Mouse (Mus musculus): Measurements from ENCODE around the gene Tmem30a. TPM values are rescaled to one million over a fixed set of nuclear protein-coding genes. Genes with fewer than 3 reads are reported as not detected.

The Tmem30a gene
- 26.5 and 32.2 TPM in 2 replicates for total RNA-seq (2014; fragmentation: Nextera tagmentation)
- total RNA-seq (2017), result 44.1 and 66.2 TPM in 2 replicates

DNA sequence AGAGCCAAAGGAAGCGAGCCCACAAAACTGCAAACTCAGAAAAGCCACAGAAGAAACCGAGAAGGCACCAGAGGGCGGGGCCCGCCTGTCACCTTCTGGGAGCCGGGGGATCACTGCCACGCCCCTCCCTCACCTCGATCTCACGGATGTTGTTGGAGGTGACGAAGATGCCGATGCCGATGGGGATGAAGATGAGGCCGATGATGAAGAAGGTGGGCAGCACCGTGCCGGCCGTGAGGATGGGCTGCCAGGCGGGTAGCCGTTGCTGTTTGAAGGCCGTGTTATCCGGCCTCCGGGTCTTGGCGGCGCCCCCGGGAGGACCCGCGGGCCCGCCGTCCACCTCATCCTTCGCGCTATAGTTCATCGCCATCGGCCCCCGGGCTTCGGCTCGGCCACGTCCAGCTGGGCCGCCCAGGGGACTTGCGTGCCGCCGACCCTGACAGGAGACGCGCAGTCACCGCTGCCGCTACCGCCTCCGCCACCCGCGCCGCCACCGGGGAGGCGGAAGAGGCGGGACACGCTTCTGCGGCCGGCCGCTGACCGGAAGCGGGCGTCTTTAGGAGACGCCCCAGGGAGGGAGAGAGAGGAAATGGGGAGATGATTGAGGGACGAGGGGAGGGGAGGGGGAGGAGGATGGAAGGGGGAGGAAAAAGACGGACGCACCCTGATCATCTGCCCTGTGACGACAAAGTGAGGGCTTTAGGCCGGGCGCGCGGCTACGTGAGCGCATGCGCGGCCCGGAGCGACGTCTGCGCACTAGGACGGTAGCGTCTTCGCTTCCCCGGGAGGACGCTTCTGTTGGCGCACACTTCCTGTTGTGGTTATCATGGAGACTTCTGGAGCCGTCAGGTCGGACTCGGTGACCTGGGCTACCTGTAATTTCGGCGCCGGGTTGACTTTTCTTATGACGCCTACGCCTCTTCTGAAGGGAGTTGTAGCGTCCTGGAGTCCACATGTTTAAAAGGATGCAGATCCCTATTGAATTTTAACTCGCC, at the start of gene Tmem30a:
Tmem30a (minus strand) TSS at position 667 of the 995 bp plus-strand sequence.
- ATAC-seq (replicated peaks; ENCODE audit: low FRiP score, low TSS enrichment, poor library complexity, severe bottlenecking), result peak; percentile 96

DNA sequence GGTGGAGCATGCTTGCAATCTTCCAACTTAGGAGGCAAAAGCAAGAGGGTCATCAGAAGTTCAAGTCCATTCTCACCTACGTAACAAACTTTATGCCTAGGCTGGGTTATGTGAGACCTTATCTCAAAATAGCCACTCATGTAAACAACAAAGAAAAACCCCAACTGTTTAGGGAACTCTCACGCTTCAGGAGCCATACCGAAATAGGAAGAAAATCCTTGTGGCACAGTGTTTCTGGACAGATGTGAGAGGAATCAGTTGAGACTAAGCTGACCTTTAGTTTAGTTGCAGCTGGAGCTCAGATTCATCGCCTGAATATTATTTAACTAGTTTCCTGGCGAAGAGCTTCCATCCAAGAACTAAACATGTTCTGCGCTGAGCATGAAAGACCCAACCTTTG, 49.3 kb upstream of the Tmem30a start:
- ATAC-seq (replicated peaks; ENCODE audit: low FRiP score, low TSS enrichment, poor library complexity, severe bottlenecking), result no peak

DNA sequence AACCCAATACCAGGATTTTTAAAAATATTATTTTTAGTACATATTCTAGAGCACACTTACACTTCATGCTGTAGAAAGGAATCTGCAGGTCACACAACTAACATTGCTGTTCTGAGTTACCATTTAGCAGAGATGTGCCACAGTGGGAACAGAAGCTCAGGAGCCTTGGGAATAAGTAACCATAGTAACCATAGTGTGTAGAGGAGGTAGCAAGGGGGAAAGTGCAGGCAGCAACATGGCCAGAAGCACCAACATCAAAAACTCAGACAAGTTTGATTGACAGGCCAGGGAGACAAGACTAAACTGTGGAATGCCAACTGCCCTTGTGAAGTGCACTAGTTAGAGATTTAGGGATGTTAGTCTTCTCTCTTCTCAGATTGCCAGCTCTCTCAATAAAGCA, 48.7 kb upstream of the Tmem30a start:
- ATAC-seq (replicated peaks; ENCODE audit: low FRiP score, low TSS enrichment, poor library complexity, severe bottlenecking), result no peak

DNA sequence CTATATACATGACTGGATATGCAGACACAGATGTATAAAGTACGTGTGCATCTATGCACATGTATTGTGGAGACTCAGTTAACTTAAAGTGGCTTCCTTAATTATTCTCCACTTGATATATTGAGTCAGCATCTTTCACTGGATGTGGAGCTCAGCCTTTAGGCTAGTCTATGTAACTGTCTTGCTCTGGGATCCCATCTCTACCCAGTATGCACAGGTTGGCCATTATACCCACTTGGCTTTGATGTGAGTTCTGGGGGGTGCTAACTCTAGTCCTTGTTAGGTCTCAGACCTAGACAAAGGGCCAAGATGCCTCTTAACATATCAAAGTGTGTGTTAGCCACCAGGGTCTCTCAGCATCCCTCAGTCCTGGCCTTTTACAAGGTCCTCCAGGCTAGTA, 38.0 kb upstream of the Tmem30a start:
- ATAC-seq (replicated peaks; ENCODE audit: low FRiP score, low TSS enrichment, poor library complexity, severe bottlenecking), result no peak

DNA sequence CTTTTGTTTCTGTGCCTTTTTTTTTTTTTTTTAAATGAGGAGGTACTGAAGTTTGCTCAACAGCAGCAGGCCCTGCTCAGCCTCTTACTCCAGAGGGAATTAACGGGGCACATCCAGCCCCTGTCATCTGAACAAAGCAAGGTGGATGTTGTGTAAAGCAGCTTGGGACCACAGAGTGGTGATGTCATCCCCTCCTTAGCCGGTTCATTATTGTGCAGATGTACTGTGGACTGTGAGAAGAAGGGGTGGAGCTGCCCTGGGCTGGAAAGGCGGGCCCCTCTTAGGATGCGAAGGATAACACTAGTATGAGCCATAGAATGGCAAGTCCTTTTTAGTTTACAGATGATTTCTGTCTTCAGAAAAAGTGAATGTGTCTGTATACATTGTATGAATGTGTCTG, 37.6 kb upstream of the Tmem30a start:
- no peak for ATAC-seq (replicated peaks; ENCODE audit: low FRiP score, low TSS enrichment, poor library complexity, severe bottlenecking)

DNA sequence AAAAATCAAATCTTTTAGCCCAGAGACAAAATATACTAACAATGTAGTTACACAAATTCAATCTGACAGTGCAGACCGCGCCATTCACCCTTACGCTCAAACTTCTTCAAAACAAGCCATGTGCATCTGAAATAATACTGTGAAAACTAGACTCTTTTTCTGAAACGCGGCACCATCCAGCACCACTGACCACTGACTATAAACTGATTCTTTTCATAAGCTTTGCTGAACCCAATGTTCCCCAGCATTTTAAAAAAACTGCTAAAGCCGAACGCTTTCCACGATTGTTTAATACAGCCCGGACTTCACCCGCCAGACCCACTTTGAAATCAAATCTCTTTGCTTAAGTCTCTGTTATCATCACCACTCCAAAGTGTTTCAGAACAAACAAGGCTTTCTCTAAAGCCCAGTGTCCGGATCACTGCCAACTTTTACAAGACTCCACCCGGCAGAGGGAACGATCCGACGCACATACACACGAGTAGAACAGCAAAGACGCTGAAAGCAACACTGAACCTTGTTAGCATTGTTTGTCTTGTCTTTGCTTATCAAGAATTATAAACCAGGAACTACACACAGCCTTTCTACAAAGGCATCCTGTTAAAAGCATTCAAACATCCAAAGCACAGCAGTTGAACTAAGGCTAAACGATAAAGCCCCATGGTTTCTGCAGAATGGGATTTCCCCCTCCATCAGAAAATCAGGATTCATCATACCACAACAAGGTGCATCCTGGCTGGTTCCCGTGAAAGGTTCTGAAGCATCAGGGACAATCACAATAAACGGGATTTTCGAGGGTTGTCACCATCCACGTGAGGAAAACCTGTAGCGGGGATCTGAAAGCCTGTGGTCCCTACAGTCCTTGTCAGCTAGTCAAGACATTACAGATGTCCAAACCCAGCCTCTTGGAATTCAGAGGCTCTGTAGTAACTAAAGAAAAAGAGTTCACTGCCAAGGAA, 36.8 kb upstream of the Tmem30a start:
- ATAC-seq (replicated peaks; ENCODE audit: low FRiP score, low TSS enrichment, poor library complexity, severe bottlenecking), result no peak

DNA sequence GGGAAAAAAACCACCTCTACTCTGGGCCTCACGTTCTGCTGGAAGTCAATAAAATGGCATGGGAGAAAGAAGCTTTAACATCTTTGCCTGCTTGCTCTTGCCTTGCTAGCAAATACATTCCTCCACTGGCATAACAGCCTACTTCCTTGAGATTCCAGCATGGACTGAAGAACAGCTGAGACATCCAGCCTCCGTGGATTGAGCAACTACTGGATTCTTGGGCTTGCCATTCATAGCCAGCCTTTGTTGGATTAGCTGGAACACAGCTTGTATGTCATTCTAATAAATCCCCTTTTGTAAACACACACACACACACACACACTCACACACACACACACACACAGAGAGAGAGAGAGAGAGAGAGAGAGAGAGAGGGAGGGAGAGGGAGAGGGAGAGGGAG, 33.8 kb upstream of the Tmem30a start:
- no peak for ATAC-seq (replicated peaks; ENCODE audit: low FRiP score, low TSS enrichment, poor library complexity, severe bottlenecking)

DNA sequence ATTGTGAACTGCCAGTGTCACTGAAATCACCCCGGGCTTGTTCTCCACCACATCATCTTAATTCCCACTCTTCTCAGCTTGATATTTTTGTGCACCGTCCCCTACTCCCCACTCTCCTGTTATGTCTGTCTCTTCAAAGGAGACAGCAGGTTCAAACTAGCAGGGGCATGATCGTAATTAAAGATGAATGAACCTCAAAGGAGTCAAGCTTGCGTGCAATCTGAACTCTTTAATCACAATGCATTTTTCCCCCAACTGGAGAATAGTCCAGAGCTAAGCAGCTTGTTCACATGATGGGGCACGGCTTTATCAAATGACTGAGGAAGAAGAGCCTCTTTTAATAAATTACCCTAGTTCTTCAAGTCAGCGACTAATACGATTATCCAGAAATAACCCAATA, 32.2 kb upstream of the Tmem30a start:
- ATAC-seq (replicated peaks; ENCODE audit: low FRiP score, low TSS enrichment, poor library complexity, severe bottlenecking), result no peak

DNA sequence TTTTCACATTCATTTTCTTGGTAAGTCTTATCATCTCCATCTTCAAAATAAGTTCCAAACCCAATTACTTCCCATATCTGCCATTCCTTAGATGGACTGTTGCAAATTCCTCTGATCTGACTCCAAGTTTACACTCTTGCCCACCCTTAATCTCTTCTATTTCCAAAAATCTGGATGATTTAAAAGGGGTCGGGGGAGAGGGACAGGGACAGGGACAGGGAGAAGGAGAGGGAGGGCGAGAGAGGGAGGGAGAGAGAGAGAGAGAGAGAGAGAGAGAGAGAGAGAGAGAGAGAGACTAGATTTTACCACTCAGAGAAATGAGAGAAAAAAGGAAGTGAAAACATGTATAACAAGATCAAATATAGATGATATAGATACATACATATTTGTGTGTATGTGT, 30.5 kb upstream of the Tmem30a start:
- no peak for ATAC-seq (replicated peaks; ENCODE audit: low FRiP score, low TSS enrichment, poor library complexity, severe bottlenecking)

GRCm38 (mm10) chr9:79823438-79823837, 30.1 kb upstream of the Tmem30a start:
- no peak for ATAC-seq (replicated peaks; ENCODE audit: low FRiP score, low TSS enrichment, poor library complexity, severe bottlenecking)

DNA sequence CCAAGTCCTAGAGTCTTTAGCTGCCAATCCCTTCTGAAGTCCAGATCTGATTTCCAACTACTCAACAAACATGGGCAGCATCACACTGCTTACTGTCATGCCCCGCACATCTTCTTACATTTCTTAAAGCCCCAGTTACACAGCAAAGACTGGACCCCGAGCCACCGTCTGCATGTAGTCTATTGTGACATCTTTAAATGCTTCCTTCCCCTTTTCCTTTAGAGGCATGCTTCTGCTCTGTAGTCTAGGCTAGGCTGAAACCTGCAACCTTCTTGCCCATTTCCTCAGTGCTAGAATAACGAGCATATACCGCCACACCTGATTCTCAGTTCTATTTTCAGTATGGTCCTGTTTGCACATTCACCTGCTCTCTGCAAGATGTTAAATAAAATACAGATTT, 23.2 kb upstream of the Tmem30a start:
- ATAC-seq (replicated peaks; ENCODE audit: low FRiP score, low TSS enrichment, poor library complexity, severe bottlenecking), result no peak

- no peak for ATAC-seq (replicated peaks; ENCODE audit: low FRiP score, low TSS enrichment, poor library complexity, severe bottlenecking)
Measured at GRCm38 (mm10) chr9:79816013-79816412, 22.7 kb upstream of the Tmem30a start.

- no peak for ATAC-seq (replicated peaks; ENCODE audit: low FRiP score, low TSS enrichment, poor library complexity, severe bottlenecking)
Measured at GRCm38 (mm10) chr9:79814592-79814991, 21.3 kb upstream of the Tmem30a start.

DNA sequence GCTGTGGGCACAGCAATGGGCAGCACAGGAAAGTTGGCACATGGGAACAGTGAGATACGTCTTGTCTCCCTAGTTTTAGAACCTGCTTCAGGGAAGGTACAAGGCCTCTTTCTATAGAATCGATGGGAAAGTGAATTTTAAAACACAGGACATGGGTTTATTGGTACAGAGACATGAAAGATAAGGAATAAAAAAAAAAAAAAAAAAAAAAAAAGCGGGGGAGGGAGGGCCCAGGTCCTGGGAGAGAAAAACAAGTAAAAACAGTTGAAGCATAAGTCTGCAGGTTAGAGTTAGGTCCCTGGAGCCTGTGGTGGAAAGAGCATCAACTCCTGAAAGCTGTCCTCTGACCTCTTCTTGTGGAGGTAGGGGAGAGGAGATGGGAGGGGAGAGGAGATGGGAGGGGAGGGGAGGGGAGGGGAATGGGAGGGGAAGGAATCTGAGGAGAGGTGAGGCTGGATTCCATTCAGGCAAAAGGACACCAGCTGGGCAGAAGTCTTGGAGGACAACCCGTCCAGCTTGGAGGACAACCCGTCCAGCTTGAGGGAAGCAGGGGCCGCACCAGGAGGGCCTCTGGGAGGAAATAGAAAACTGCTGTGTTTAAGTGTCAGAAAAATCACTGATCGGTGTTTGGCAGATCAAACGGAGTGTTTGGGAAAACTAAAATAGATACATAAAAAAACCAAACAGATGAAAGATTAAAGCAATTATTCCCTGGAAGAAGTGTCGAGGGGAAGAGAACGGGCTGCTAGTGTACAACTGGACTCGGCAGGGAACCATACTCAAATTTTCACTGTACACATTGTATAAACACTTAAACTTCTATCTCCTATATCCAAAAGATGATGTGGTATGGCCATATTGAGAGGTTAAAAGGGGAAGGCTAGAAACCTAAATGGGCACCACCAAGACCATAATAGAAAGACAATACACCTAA, 17.9 kb upstream of the Tmem30a start:
- ATAC-seq (replicated peaks; ENCODE audit: low FRiP score, low TSS enrichment, poor library complexity, severe bottlenecking), result peak; percentile 16; the same call in 1 of the 2 replicates

GRCm38 (mm10) chr9:79810534-79810933, 17.2 kb upstream of the Tmem30a start:
- peak; percentile 92 for ATAC-seq (replicated peaks; ENCODE audit: low FRiP score, low TSS enrichment, poor library complexity, severe bottlenecking)

- no peak for ATAC-seq (replicated peaks; ENCODE audit: low FRiP score, low TSS enrichment, poor library complexity, severe bottlenecking)
Measured at GRCm38 (mm10) chr9:79809411-79809810, 16.1 kb upstream of the Tmem30a start.

GRCm38 (mm10) chr9:79807178-79807577, 13.9 kb upstream of the Tmem30a start:
- no peak for ATAC-seq (replicated peaks; ENCODE audit: low FRiP score, low TSS enrichment, poor library complexity, severe bottlenecking)

DNA sequence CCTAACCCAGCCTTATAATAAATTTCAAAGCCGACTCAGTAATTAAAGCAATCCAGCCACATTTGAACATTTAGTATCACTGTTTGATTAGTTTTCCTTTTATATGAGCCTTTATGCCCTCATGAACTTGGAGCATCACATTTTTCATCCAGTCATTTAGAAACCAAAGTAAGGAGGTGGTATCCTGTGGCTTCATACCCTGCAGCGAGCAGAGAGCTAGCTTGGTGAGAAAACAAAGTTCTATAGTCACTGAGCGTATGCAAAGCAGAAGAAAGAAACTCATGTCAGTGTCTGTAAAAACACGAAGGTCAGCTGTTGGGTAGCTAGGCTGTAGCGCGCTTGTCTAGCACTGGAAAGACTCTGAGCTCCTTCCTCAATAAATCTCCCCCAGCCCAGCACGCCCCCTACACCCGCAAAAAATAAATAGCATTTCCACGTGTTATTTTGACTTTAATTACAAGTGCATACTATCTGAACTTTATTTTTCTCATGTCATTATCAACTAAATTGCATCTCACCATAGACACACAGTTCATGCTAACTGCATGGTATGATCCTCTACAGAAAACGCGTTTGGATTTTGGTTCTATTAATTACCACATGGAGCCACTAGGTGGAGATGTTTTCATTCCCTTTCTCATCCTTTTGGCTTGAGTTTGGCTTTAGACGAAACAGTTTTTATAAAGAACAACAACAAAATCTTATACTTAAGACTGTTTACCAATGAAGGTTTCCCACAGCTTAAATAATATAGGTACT, 13.2 kb upstream of the Tmem30a start:
- no peak for ATAC-seq (replicated peaks; ENCODE audit: low FRiP score, low TSS enrichment, poor library complexity, severe bottlenecking)

Measured in megakaryocyte-erythroid progenitor cell, adult 5-6 weeks (primary cell).